Mouse (Mus musculus): ENCODE measurements around the gene Mogs.

- TF ChIP-seq EP300 (IDR thresholded peaks at IDR 0.05; ENCODE audit: low read depth) = no peak
- no peak for TF ChIP-seq CTCF (IDR thresholded peaks at IDR 0.05; ENCODE audit: low read depth)
Measured at GRCm38 (mm10) chr6:83086121-83087035, 28.9 kb upstream of the Mogs start, which contains the start of gene Lbx2.

Data from liver, postnatal 0 days (tissue).